Mouse (Mus musculus) kidney, postnatal 10 days (tissue): ENCODE data around the gene Xcr1.

Source experiments
- DNase-seq: peaks from one replicate; pipeline ENCODE4 v3.0.0; 2021; ENCODE audit warnings: mixed read lengths

The Xcr1 gene

DNA sequence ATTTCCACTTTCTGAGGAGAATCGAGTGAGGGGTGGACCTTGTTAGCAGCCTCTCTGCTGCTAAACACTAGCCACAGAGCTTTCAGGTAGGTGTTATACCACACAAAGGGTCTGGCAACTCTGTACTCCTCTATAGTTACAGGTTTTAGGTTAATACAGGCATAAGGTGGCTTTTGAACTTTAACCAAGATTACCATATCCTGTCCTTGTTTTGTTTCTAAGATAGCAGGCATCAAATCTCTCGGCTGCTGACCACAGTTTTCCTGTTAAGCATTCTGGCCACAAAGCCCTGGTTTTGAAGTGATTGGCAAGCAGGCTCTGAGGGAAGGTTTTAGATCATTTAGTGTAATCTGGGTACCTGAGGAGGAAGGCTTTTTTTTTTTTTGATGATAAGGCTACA lies 47.5 kb downstream of the Xcr1 start:
- DNase-seq = no peak

DNA sequence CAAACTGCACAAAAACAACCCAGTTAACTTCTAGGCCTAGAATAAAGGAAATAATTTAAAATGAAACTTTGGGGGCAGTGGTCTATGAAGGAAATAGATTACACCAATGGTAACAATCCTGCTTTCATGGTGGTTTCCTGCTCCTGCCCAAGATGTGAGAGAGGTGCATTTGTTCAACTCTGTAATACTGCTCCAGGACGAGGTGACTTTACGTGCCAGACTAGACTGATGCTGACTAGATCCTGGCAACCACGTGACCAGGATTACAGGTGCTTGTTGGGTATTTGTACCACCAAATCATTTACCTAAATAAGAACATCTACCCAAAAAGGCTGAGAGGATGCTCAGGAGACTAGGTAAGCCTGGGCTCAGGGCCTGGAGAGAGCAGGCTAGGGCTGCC lies 50.0 kb downstream of the Xcr1 start:
- no peak for DNase-seq

DNA sequence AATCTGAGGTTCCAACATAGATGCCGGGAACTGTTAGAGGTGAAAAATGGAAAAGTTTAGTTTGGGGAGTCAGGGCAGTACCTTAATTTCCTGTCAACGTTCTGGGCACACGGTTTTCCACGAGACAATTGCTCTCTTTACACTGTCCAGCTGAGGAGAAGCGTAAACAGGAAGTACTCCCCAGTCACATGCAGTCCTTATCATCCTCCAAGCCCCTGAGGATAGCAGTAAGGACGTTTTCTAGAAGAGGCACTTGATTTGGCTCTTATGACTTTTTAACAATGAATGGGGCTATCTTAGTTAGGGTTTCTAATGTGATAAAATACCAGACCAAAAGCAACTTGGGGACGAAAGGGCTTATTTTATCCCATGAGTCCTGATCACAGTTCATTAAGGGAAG lies 53.2 kb downstream of the Xcr1 start:
- DNase-seq = no peak

DNA sequence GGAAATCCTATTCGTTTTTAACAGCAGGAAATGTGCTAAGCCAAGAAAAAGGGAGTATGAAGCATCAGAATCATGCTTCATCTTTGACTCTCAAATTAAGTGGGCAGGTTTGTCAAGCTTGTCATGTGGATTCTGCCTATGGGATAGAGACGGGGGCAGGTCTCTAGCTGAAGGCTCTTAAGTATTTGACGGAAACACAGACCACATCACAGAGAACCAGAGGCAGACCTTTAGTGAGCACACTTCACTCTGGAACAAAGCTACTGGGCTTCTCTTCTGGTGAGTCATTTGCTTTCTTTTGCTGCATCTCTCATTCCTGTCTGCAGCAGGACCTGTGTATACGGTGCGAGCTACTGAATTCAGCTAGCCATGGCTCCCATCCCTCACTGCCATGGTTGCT lies 55.6 kb downstream of the Xcr1 start, which contains the start of gene Cxcr6:
TSS of gene Cxcr6 (plus strand) at position 209 of the 400 bp plus-strand sequence.
- DNase-seq = no peak

DNA sequence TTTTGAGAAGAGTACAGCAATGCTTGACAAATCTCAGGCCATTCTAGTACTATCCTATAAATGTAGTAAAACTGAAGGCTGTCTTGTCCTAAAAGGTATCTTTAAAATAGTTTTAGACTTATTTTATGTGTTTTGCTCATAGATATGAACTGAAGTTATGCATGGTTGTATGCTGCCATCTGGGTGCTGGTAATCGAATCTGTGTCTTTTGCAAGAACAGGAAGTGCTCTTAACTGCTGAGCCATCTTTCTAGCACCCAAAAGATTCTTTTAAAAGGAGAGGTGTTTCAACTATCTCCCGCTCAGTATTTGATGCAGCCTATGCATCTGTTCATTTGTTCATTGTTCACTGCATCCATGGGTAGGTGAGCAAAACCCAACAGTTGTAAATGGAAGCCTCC lies 56.6 kb downstream of the Xcr1 start:
- no peak for DNase-seq

DNA sequence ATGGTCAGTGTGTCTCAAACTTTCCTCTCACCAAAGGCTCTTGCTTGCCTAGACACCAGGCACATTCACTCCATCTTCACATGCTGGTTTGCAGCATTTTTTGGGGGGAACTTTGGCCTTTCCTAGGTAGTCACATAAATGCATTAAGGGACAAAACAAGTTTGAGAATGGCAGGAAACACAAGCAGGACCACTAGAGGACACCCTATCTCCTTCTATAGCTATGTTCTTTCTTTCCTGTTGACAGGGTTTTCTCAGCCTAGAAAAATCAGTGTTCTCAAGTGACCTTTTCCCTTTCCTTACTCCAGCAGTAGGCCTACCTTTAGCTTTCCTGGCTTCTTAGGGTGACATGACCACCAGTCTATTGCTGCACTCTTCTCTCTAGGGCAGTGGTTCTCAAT lies 58.9 kb downstream of the Xcr1 start:
- no peak for DNase-seq

DNA sequence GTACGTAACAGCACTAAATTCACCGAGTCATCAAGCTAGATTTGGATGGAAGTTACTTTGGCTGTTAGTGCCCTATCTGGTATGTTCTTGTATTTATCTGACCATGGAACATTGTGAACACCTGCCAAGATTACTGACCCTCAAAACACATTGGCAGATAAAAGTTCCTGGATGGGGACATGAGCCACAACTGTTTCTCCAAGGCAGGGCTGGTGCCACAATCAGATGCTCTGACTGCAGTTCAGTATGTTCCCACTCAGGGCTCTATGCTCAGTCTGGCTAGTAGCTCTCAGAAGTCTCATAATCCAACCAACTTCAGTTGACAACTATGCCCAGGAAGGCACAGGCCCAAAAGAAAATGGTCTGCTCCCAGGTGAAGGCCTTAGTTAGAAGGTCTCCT lies 59.4 kb downstream of the Xcr1 start:
- no peak for DNase-seq
